Mouse (Mus musculus) liver, embryonic 13.5 days (tissue): Measurements from ENCODE around the gene Wdr81. TPM values are rescaled to one million over a fixed set of nuclear protein-coding genes. Genes with fewer than 3 reads are reported as not detected.
A peak's percentile ranks its signal among the peaks of the same experiment; 100 is the strongest.

ENCODE experiments used
- ATAC-seq: fragments of 200-750 bp; cut with Nextera tagmentation; 2 replicates; pipeline ENCODE4 v1.8.0; 2017; ENCODE audit warnings: low read depth, mild to moderate bottlenecking, moderate number of reproducible peaks, moderate library complexity
- DNase-seq: peaks from one replicate; pipeline ENCODE4 v3.0.0; 2022
- H3K27ac ChIP-seq: fragments of 300-500 bp; sonication (generic); 2 replicates; pipeline ENCODE4 v1.5.1; 2015; ENCODE audit warnings: moderate library complexity, mild to moderate bottlenecking, inconsistent platforms
- H3K27me3 ChIP-seq: fragments of 300-500 bp; sonication (generic); 2 replicates; pipeline ENCODE4 v1.6.1; 2015; ENCODE audit warnings: mild to moderate bottlenecking, inconsistent platforms
- H3K36me3 ChIP-seq: fragments of 300-500 bp; sonication (generic); 2 replicates; pipeline ENCODE4 v1.6.1; 2015; ENCODE audit warnings: mild to moderate bottlenecking, inconsistent platforms
- H3K4me1 ChIP-seq: fragments of 300-500 bp; sonication (generic); replicated peaks from 2 replicates; pipeline ENCODE4 v1.6.1; 2015; ENCODE audit warnings: inconsistent platforms
- H3K4me2 ChIP-seq: fragments of 300-500 bp; sonication (generic); 2 replicates; pipeline ENCODE4 v1.6.1; 2015; ENCODE audit warnings: inconsistent platforms, mild to moderate bottlenecking, moderate library complexity
- H3K4me3 ChIP-seq: fragments of 300-500 bp; sonication (generic); replicated peaks from 2 replicates; pipeline ENCODE4 v1.5.1; 2015; ENCODE audit warnings: mild to moderate bottlenecking, inconsistent platforms
- H3K9ac ChIP-seq: fragments of 300-500 bp; sonication (generic); 2 replicates; pipeline ENCODE4 v1.6.1; 2015; ENCODE audit warnings: mild to moderate bottlenecking, inconsistent platforms
- H3K9me3 ChIP-seq: fragments of 300-500 bp; sonication (generic); replicated peaks from 2 replicates; pipeline ENCODE4 v1.6.1; 2016; ENCODE audit warnings: inconsistent platforms
- WGBS: fragments of 180-500 bp; shearing (Covaris S2); methylation state at CpG from one replicate; pipeline ENCODE4 v1.1.7; 2015; ENCODE audit not compliant: insufficient replicate concordance; 5-methylcytosine and 5-hydroxymethylcytosine counted together
- polyA plus RNA-seq: library from polyadenylated mRNA; unstranded; fragments of >200 nt; fragmentation: Nextera tagmentation; extraction: Ambion mirVana; gene quantifications from 2 replicates; pipeline ENCODE4 v1.2.1, GENCODE M21; 2015

Wdr81 gene
- polyA plus RNA-seq, 1 experiment from 2014 or later = 18.5 TPM

- peaks cover 33% of the 10 kb centered on the region for H3K36me3 ChIP-seq
- H3K27ac ChIP-seq = peak overlapping the region; percentile 44; the same call in 1 of the 2 replicates
- 53% methylated on average over 7 of the region's 7 CpGs for WGBS
- H3K4me1 ChIP-seq = peaks cover 75% of the 10 kb centered on the region
- H3K4me2 ChIP-seq = peak overlapping the region; percentile 96
- DNase-seq = no peak
- H3K9ac ChIP-seq = peak overlapping the region; percentile 79
- peak overlapping the region; percentile 66 for H3K4me3 ChIP-seq
- no peaks in the 10 kb centered on the region for H3K9me3 ChIP-seq
- ATAC-seq = peak; percentile 4; the same call in 1 of the 2 replicates
- no peaks in the 10 kb centered on the region for H3K27me3 ChIP-seq
These were observed 13.9 kb upstream of the Wdr81 start for GRCm38 (mm10) chr11:75468410-75468809.

DNA sequence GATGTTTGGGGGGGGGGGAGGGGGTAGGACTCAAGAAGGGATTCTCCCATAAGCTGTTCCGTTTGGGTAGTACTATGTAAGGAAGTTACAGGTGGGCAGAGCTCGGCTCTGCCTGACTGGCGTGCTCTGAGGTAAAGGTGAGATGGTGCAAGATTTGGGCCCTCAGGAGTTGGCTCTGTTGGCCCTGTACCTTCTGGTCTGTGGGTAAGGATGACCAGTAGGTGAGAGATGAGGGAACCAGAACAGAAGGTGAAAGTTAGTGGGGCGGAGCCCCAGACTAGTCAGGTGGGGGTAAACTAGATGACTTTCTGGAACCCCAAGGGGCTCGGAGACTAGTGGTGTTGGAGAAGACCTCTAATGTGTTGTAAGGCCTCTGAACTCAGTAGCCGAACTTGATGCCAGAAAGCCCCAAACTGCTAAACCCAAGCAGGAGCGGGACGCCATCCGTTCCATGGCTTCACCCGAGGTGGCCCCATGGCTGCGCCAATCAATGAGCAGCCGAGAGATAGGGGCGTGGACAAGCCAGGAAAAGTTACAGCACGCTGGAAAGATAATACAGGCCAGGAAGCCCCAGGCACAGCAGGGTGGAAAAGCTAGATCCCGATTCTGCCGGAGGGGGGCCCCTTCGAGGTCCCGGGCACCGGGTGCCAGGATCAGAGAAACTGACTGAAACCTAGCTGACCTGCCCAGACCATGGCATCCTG, 13.1 kb upstream of the Wdr81 start:
- H3K4me1 ChIP-seq = peaks cover 75% of the 10 kb centered on the region

GRCm38 (mm10) chr11:75466731-75467505, 12.4 kb upstream of the Wdr81 start:
- ATAC-seq = no peak
- Histone ChIP-seq H3K9ac (no peak overlapping the region), H3K27me3 (no peaks in the 10 kb centered on the region), H3K4me3 (peak overlapping the region; percentile 66), H3K36me3 (peaks cover 34% of the 10 kb centered on the region), H3K9me3 (no peaks in the 10 kb centered on the region), H3K4me1 (peaks cover 75% of the 10 kb centered on the region), H3K4me2 (peak overlapping the region; percentile 96), H3K27ac (peak overlapping the region; percentile 71)
- no peak for DNase-seq
- WGBS = 97% methylated on average over 4 of the region's 4 CpGs

More for the DNA sequence above, 13.1 kb upstream of the Wdr81 start:
- Histone ChIP-seq H3K27ac (peak overlapping the region; percentile 71), H3K36me3 (peaks cover 34% of the 10 kb centered on the region), H3K4me2 (peak overlapping the region; percentile 96), H3K27me3 (no peaks in the 10 kb centered on the region), H3K9me3 (no peaks in the 10 kb centered on the region), H3K4me3 (peak overlapping the region; percentile 66), H3K9ac (peak overlapping the region; percentile 79)
- ATAC-seq = peak; percentile 83
- DNase-seq = peak; percentile 71
- 17% methylated on average over 19 of the region's 19 CpGs for WGBS

DNA sequence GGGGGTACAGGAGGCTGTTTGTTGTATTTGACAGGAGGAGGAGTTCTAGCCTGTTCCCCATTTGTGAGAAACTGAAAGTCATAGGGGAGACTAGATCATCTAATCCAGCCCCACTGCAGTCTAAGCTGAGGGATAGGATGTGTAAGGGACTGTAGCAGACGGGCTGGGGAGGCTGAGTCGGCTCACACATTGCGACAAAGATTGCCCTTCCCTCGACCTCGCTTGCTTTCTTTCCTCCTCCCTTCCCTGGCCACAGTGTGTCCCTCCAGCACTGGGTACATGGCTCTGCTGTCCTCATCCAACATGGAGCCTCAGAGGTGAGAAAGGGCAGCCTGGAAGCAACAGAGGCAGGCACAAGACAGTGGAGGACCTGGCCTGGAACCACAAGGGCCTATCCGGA, 10.5 kb upstream of the Wdr81 start:
- WGBS = 88% methylated on average over 6 of the region's 6 CpGs
- no peaks in the 10 kb centered on the region for H3K27me3 ChIP-seq
- ATAC-seq = no peak
- DNase-seq = no peak
- peaks cover 71% of the 10 kb centered on the region for H3K4me1 ChIP-seq
- H3K9me3 ChIP-seq = no peaks in the 10 kb centered on the region
- no peak overlapping the region for H3K9ac ChIP-seq
- H3K27ac ChIP-seq = peak overlapping the region; percentile 8; the same call in 1 of the 2 replicates
- no peak overlapping the region for H3K4me3 ChIP-seq
- H3K4me2 ChIP-seq = no peak overlapping the region
- peaks cover 34% of the 10 kb centered on the region for H3K36me3 ChIP-seq

DNA sequence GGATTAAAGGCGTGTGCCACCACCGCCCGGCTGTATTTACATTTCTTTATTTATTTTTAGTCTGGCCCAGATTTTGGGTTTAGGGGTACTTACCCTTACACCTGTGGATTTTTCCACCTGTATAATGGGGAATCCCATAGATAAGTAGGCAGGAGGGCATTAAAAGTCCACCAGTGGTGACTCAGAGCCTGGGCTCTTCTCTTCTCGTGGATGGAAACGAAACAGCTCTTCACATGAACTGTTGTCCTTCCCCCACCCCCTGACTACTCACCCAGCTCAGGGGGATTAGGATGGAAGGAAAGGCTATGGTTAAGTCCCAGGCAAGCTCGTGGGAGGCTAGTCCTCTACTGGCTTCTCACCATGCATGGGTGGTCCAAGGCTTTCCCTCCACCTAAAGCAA, 9.9 kb upstream of the Wdr81 start:
- H3K4me3 ChIP-seq = no peak overlapping the region; the same call in 1 of the 2 replicates
- H3K4me2 ChIP-seq = no peak overlapping the region
- H3K36me3 ChIP-seq = peaks cover 34% of the 10 kb centered on the region
- 0 out of 2 replicates have a peak overlapping the region, but pooled peaks have one; percentile 100 for H3K27ac ChIP-seq
- no peak overlapping the region for H3K9ac ChIP-seq
- no peaks in the 10 kb centered on the region for H3K9me3 ChIP-seq
- no peak for DNase-seq
- H3K4me1 ChIP-seq = peaks cover 74% of the 10 kb centered on the region
- H3K27me3 ChIP-seq = no peaks in the 10 kb centered on the region
- no peak for ATAC-seq
- WGBS = 93% methylated on average over 6 of the region's 6 CpGs

GRCm38 (mm10) chr11:75463624-75464023, 9.1 kb upstream of the Wdr81 start:
- no peaks in the 10 kb centered on the region for H3K27me3 ChIP-seq
- H3K9ac ChIP-seq = peak overlapping the region; percentile 97
- WGBS = 83% methylated on average over 4 of the region's 4 CpGs
- H3K4me3 ChIP-seq = peak overlapping the region; percentile 92
- peak overlapping the region; percentile 100 for H3K27ac ChIP-seq
- H3K4me1 ChIP-seq = peaks cover 74% of the 10 kb centered on the region
- no peak for ATAC-seq
- peaks cover 34% of the 10 kb centered on the region for H3K36me3 ChIP-seq
- H3K9me3 ChIP-seq = no peaks in the 10 kb centered on the region
- peak overlapping the region; percentile 92 for H3K4me2 ChIP-seq
- DNase-seq = no peak

DNA sequence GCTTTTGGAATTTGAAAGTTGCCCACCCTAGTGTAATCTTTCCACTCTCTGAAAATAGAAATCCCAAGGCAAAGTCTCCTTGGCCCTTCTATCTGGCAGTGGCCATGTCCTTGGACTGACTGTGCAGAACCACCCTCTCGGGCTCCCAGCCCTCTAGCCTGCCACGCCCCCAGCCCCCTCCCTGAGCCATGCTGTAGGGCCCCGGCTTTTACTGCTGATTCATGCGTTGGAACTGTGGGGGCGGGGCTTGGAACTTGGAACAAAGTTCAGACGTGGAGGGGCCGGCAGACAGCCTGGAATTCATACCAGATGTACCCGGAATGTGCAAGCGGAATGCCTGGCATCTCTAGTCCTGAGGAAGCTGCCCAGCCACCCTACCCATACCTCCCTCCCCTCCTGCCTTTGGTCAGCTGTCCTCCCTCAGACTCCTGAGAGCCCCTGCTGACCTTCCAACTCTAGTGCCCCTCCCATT, 8.4 kb upstream of the Wdr81 start:
- ATAC-seq (peak; percentile 58), DNase-seq (peak; percentile 91)
- H3K9me3 ChIP-seq = no peaks in the 10 kb centered on the region
- H3K9ac ChIP-seq = peak overlapping the region; percentile 97
- H3K4me2 ChIP-seq = peak overlapping the region; percentile 92
- peak overlapping the region; percentile 92 for H3K4me3 ChIP-seq
- H3K27ac ChIP-seq = peak overlapping the region; percentile 100
- WGBS = 4% methylated on average over 9 of the region's 9 CpGs
- H3K27me3 ChIP-seq = no peaks in the 10 kb centered on the region
- peaks cover 74% of the 10 kb centered on the region for H3K4me1 ChIP-seq
- peaks cover 34% of the 10 kb centered on the region for H3K36me3 ChIP-seq

DNA sequence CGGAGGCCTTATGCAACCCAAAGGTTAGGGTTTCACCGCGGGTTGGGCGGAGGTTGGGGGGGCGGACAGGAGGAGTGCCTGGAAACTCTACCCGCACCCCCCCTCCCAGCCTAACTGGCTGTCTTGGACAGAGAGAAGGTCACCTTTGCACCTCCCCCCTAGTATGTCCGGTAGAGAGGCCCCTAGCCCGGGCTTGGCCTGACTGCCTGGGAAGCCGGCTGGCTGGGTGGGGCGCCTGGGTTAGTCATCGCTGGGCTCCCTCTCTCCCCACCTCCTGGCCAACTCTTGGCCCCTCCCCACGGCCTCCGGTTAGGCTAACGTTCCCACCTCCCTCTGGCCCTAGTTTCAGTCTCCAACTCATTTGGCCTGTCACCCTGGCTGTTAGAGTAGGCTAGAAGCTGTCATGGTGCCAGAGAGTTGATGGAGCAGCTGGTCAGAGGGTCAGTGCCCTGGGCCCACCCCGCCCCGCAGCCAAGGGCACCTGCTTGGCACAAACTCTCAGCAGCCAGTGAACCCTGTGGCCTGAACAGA, 7.8 kb upstream of the Wdr81 start:
- peaks cover 34% of the 10 kb centered on the region for H3K36me3 ChIP-seq
- H3K4me3 ChIP-seq = peak overlapping the region; percentile 92
- peak overlapping the region; percentile 92 for H3K4me2 ChIP-seq
- H3K27me3 ChIP-seq = no peaks in the 10 kb centered on the region
- H3K27ac ChIP-seq = peak overlapping the region; percentile 100
- ATAC-seq = peak; percentile 43
- peaks cover 74% of the 10 kb centered on the region for H3K4me1 ChIP-seq
- peak; percentile 80 for DNase-seq
- no peaks in the 10 kb centered on the region for H3K9me3 ChIP-seq
- peak overlapping the region; percentile 97 for H3K9ac ChIP-seq
- 4% methylated on average over 16 of the region's 16 CpGs for WGBS

- 1% methylated on average over 30 of the region's 30 CpGs for WGBS
- H3K9ac ChIP-seq = peak overlapping the region; percentile 97
- H3K9me3 ChIP-seq = no peaks in the 10 kb centered on the region
- no peaks in the 10 kb centered on the region for H3K27me3 ChIP-seq
- H3K4me1 ChIP-seq = peaks cover 73% of the 10 kb centered on the region
- DNase-seq (no peak), ATAC-seq (0 out of 2 replicates have a peak, but pooled peaks have one; percentile 0)
- H3K27ac ChIP-seq = peak overlapping the region; percentile 100
- H3K4me3 ChIP-seq = peak overlapping the region; percentile 92
- H3K36me3 ChIP-seq = peaks cover 32% of the 10 kb centered on the region
- peak overlapping the region; percentile 92 for H3K4me2 ChIP-seq
These were observed 7.3 kb upstream of the Wdr81 start for GRCm38 (mm10) chr11:75461743-75462252.

DNA sequence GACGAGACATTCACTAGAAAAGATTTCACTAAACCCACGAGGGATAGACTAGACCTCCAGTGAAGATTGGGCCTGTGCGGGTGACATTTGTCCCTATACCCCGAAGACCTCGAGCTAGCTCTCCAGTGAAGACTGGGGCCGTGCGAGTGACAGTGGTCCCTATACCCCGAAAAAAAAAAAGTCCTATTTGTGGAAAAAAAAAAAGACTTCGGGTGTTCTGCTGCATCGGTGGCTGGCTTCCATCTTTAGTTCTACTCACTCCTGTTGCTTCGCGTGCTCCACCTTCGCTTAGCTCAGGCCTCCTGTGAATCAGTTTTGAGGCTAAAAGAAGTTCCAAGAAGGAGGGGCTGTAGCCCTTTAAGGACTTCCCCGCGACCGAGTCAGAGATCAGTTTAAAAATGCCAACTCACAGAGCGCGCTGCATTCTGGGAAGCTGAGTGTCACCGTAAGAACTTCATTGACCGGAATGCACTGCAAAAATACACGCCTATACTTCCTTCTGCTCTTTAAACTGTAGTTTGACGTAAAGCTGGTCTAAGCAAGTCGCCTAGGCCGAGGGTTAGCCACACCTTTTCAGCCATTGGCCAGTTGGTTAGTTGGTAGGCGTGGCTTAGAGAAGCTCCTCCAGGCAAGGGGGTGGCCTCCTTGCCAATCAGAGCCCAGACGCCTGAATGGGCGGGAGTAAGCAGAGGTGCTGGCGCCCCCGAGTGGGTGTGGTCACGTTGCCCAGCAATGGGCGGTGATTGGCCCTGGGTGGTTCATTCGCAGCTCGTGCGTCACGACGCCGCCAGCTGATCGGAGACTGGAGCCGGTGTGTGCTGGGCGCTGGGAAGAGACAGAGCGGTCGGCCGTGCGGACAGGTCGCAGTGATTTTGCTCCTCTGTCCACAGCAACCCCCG, 6.6 kb upstream of the Wdr81 start, which contains the start of gene Tlcd2:
TSS of gene Tlcd2 (plus strand) at position 872 of the 899 bp plus-strand sequence.
- Histone ChIP-seq H3K27me3 (no peaks in the 10 kb centered on the region), H3K9me3 (no peaks in the 10 kb centered on the region), H3K36me3 (peaks cover 28% of the 10 kb centered on the region), H3K9ac (peak within 1 kb of the TSS; percentile 97), H3K4me1 (peaks cover 75% of the 10 kb centered on the region), H3K4me3 (peak within 1 kb of the TSS; percentile 92), H3K27ac (peak within 1 kb of the TSS; percentile 100), H3K4me2 (peak within 1 kb of the TSS; percentile 92)
- peak; percentile 100 for DNase-seq
- peak; percentile 85 for ATAC-seq
- under 1% methylated on average over 46 of the region's 46 CpGs for WGBS
